Mouse (Mus musculus): ENCODE measurements around the gene Pianp.

DNA sequence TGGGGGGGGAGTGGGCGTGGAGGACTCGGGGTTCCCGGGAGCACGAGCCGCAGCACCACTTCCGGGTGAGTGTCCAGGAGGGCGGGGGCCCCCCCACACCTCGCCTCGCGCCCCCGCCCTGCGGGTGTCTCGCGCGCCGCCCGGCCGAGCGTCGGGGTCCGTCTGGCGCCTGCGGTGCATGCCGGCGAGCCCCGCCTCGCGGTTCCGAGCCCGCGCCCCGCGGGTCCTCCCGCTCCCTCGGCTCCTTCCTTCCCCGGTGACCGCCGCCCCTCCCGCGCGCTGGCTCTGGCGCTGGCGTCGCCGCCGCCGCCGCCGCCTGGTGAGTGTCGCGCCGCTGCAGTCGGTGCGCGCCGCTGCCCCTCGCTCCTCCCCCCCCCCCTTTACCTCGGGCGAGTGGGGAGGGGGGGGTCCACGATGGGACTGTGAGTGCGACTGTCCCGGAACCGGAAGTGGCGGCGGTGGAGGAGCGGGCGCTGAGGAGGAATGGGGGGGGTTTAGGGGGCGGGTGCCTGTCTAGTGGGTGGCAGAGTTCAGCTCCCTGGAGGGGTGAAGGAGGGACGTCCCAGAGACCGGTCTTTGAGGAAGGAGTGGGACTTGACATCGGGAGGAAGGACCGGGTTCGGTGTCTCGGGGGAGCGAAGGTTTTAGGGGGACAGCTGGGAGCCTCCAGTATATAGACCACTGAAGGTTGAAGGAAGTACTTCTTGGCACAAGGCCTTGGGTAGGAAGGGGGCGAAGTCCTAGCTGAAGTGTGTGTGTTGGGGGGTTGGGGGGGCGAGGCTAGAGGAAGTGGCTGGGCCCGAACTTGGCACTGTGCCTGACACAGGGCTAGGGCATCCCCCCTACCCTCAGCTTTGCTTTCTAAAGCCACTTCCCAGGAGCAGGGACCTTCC, 12.9 kb downstream of the Pianp start:
- TF ChIP-seq CTCF (IDR thresholded peaks at IDR 0.05; ENCODE audit: low read depth) = no peak
- no peak for TF ChIP-seq EP300 (IDR thresholded peaks at IDR 0.05; ENCODE audit: low read depth)

Data from liver, embryonic 14.5 days (tissue).